Mouse (Mus musculus) limb, embryonic 11.5 days (tissue): ENCODE measurements around the gene Ankrd44. TPM values are rescaled to one million over a fixed set of nuclear protein-coding genes. Genes with fewer than 3 reads are reported as not detected.

Experiments
- ATAC-seq: fragments of 200-750 bp; cut with Nextera tagmentation; 2 replicates; pipeline ENCODE4 v1.8.0; 2017; ENCODE audit warnings: low read depth; ENCODE audit not compliant: insufficient number of reproducible peaks, low FRiP score, low TSS enrichment
- DNase-seq: peaks from one replicate; pipeline ENCODE4 v3.0.0-alpha.2; 2015; ENCODE audit warnings: low spot score
- H3K27ac ChIP-seq: fragments of 300-500 bp; sonication (generic); replicated peaks from 2 replicates; pipeline ENCODE4 v1.5.1; 2014; ENCODE audit warnings: low read depth, mild to moderate bottlenecking, low read length
- H3K27me3 ChIP-seq: fragments of 300-500 bp; sonication (generic); 2 replicates; pipeline ENCODE4 v1.6.1; 2014; ENCODE audit warnings: mild to moderate bottlenecking, low read length, mixed read lengths; ENCODE audit not compliant: control insufficient read depth, insufficient read depth
- H3K36me3 ChIP-seq: fragments of 300-500 bp; sonication (generic); 2 replicates; pipeline ENCODE4 v1.6.1; 2014; ENCODE audit warnings: mild to moderate bottlenecking, low read length, moderate library complexity, mixed read lengths; ENCODE audit not compliant: control insufficient read depth, insufficient read depth
- H3K4me1 ChIP-seq: fragments of 300-500 bp; sonication (generic); 2 replicates; pipeline ENCODE4 v1.6.1; 2014; ENCODE audit warnings: low read length, mixed read lengths; ENCODE audit not compliant: control insufficient read depth, insufficient read depth
- H3K4me2 ChIP-seq: fragments of 300-500 bp; sonication (generic); 2 replicates; pipeline ENCODE4 v1.6.1; 2014; ENCODE audit warnings: low read depth, mild to moderate bottlenecking, moderate library complexity; ENCODE audit not compliant: severe bottlenecking
- H3K4me3 ChIP-seq: fragments of 300-500 bp; sonication (generic); 2 replicates; pipeline ENCODE4 v1.5.1; 2014; ENCODE audit warnings: low read depth, low read length
- H3K9ac ChIP-seq: fragments of 300-500 bp; sonication (generic); 2 replicates; pipeline ENCODE4 v1.6.1; 2014; ENCODE audit warnings: mild to moderate bottlenecking, low read length
- H3K9me3 ChIP-seq: fragments of 300-500 bp; sonication (generic); 2 replicates; pipeline ENCODE4 v1.6.1; 2016; ENCODE audit warnings: low read length; ENCODE audit not compliant: control insufficient read depth
- WGBS: fragments of 180-500 bp; shearing (Covaris S2); extraction: QIAGEN DNeasy Blood & Tissue Kit; methylation state at CpG from one replicate; pipeline ENCODE4 v1.1.7; 2014; 5-methylcytosine and 5-hydroxymethylcytosine counted together
- polyA plus RNA-seq: library from polyadenylated mRNA; unstranded; fragments of >200 nt; fragmentation: Nextera tagmentation; extraction: Ambion mirVana; gene quantifications from 2 replicates; pipeline ENCODE4 v1.2.1, GENCODE M21; 2014

Ankrd44 gene
- polyA plus RNA-seq, 1 experiment from 2014 or later, result 23.5 TPM

- Histone ChIP-seq H3K27me3 (no peaks in the 10 kb centered on the region), H3K4me1 (no peaks in the 10 kb centered on the region), H3K4me2 (no peak overlapping the region), H3K27ac (no peak overlapping the region), H3K9me3 (no peaks in the 10 kb centered on the region), H3K4me3 (no peak overlapping the region), H3K9ac (no peak overlapping the region), H3K36me3 (no peaks in the 10 kb centered on the region)
- DNase-seq (no peak), ATAC-seq (peak; percentile 48; the same call in 1 of the 2 replicates)
- WGBS, result 82% methylated on average over 6 of the region's 6 CpGs
Measured at GRCm38 (mm10) chr1:54833221-54833620, 93.0 kb downstream of the Ankrd44 start.

DNA sequence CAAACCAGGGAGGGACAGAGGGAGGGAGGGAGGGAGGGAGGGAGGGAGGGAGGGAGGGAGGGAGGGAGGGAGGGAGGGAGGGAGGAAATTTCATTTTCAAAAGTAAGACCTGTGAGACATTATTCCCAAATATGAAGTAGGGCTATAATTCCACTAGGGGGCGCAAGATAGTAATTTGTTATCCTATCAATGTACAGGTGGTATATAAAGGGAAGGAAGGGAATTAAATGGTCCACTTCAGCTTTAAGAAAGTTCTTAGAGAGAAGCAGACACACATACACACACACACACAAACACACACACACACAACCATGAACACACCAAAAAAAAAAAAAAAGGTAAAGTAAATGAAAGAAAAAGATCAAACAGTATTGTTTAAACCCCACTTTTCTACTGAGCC, 93.4 kb downstream of the Ankrd44 start:
- 0 out of 2 replicates have a peak, but pooled peaks have one; percentile 22 for ATAC-seq
- no peak overlapping the region for H3K27ac ChIP-seq
- no peaks in the 10 kb centered on the region for H3K4me1 ChIP-seq
- no peak for DNase-seq
- WGBS, result 4% methylated on average over 1 of the region's 1 CpGs
- H3K9me3 ChIP-seq, result no peaks in the 10 kb centered on the region
- H3K4me3 ChIP-seq, result no peak overlapping the region
- no peak overlapping the region for H3K4me2 ChIP-seq
- H3K27me3 ChIP-seq, result no peaks in the 10 kb centered on the region
- H3K9ac ChIP-seq, result no peak overlapping the region
- H3K36me3 ChIP-seq, result no peaks in the 10 kb centered on the region

DNA sequence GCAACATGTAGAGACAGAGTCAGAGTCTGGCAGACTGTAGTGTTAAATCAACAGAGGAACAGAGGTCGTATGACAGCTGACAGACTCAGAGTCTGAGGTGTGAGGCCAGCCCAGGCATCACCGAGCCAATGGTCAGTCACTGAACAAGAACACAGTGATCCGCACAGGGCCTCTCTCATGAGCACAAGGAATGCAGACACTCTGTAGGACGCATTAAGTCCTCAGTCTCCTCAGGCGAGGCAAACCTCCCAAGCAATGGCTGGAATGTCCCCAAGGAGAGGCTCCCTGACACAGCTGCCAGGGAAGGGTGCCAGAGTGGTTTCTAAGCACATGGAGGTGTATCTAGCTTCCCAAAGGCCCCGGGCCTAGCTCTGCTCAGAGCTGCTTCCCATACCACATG, 96.0 kb downstream of the Ankrd44 start:
- Histone ChIP-seq H3K9me3 (no peaks in the 10 kb centered on the region), H3K27me3 (no peaks in the 10 kb centered on the region), H3K27ac (no peak overlapping the region), H3K36me3 (no peaks in the 10 kb centered on the region), H3K9ac (no peak overlapping the region), H3K4me2 (no peak overlapping the region), H3K4me1 (no peaks in the 10 kb centered on the region), H3K4me3 (no peak overlapping the region)
- DNase-seq, result no peak
- no peak for ATAC-seq
- 63% methylated on average over 6 of the region's 6 CpGs for WGBS

GRCm38 (mm10) chr1:54829681-54830213, 96.4 kb downstream of the Ankrd44 start:
- ATAC-seq (no peak), DNase-seq (no peak)
- Histone ChIP-seq H3K9ac (no peak overlapping the region), H3K4me3 (no peak overlapping the region), H3K4me2 (no peak overlapping the region), H3K9me3 (no peaks in the 10 kb centered on the region), H3K27me3 (no peaks in the 10 kb centered on the region), H3K4me1 (no peaks in the 10 kb centered on the region), H3K27ac (no peak overlapping the region), H3K36me3 (no peaks in the 10 kb centered on the region)
- WGBS, result 91% methylated on average over 5 of the region's 5 CpGs

DNA sequence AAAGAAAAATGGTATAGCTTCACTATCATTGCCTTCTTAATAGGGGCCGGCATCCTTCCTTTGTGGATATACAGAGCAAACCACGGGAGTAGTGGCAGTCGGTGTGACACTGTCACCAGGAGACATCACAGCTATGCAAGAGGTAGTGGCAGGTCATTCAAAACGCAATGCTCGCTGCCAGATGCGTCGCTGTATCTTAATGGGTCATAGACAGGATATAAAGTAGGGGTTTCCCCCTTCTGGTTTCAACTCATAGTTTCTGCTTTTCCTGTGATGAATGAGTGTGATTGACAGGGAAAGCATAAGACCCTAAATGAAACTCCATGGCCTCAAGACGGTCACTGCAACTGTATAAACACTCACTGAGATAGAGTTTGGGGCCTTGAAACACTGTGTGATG, 98.4 kb downstream of the Ankrd44 start:
- no peak overlapping the region for H3K4me2 ChIP-seq
- H3K36me3 ChIP-seq, result no peaks in the 10 kb centered on the region
- H3K9ac ChIP-seq, result no peak overlapping the region
- no peak overlapping the region for H3K27ac ChIP-seq
- no peaks in the 10 kb centered on the region for H3K9me3 ChIP-seq
- DNase-seq, result no peak
- ATAC-seq, result no peak
- no peaks in the 10 kb centered on the region for H3K27me3 ChIP-seq
- H3K4me3 ChIP-seq, result no peak overlapping the region
- WGBS, result 87% methylated on average over 8 of the region's 8 CpGs
- no peaks in the 10 kb centered on the region for H3K4me1 ChIP-seq

GRCm38 (mm10) chr1:54827351-54827750, 98.8 kb downstream of the Ankrd44 start:
- Histone ChIP-seq H3K4me1 (no peaks in the 10 kb centered on the region), H3K27me3 (no peaks in the 10 kb centered on the region), H3K27ac (no peak overlapping the region), H3K9me3 (no peaks in the 10 kb centered on the region), H3K9ac (no peak overlapping the region), H3K36me3 (no peaks in the 10 kb centered on the region), H3K4me2 (no peak overlapping the region), H3K4me3 (no peak overlapping the region)
- 49% methylated on average over 3 of the region's 3 CpGs for WGBS
- ATAC-seq, result no peak
- no peak for DNase-seq

GRCm38 (mm10) chr1:54826426-54826986, 99.7 kb downstream of the Ankrd44 start:
- Histone ChIP-seq H3K36me3 (no peaks in the 10 kb centered on the region), H3K27me3 (no peaks in the 10 kb centered on the region), H3K9me3 (no peaks in the 10 kb centered on the region), H3K4me3 (no peak overlapping the region), H3K27ac (no peak overlapping the region), H3K4me2 (no peak overlapping the region), H3K4me1 (no peaks in the 10 kb centered on the region), H3K9ac (no peak overlapping the region)
- no peak for DNase-seq
- WGBS, result 58% methylated on average over 4 of the region's 4 CpGs
- ATAC-seq, result no peak

- no peak overlapping the region for H3K9ac ChIP-seq
- no peaks in the 10 kb centered on the region for H3K4me1 ChIP-seq
- DNase-seq (no peak), ATAC-seq (no peak)
- H3K4me3 ChIP-seq, result no peak overlapping the region
- H3K27me3 ChIP-seq, result no peaks in the 10 kb centered on the region
- H3K9me3 ChIP-seq, result no peaks in the 10 kb centered on the region
- no peak overlapping the region for H3K4me2 ChIP-seq
- no peaks in the 10 kb centered on the region for H3K36me3 ChIP-seq
- H3K27ac ChIP-seq, result no peak overlapping the region
- WGBS, result 64% methylated on average over 6 of the region's 6 CpGs
Measured at GRCm38 (mm10) chr1:54825718-54826425, 100.3 kb downstream of the Ankrd44 start.
